Mouse (Mus musculus) C2C12 (cell line): ENCODE data around the gene Herc1. TPM values are rescaled to one million over a fixed set of nuclear protein-coding genes. Genes with fewer than 3 reads are reported as not detected.
A peak's percentile ranks its signal among the peaks of the same experiment; 100 is the strongest.

Source experiments
- H3K27me3 ChIP-seq: one replicate; pipeline ENCODE4 v1.6.1; 2011; ENCODE audit not compliant: control insufficient read depth, insufficient read depth, insufficient read length
- H3K36me3 ChIP-seq: one replicate; pipeline ENCODE4 v1.6.1; 2011; ENCODE audit not compliant: control insufficient read depth, insufficient read depth
- H3K4me3 ChIP-seq: one replicate; pipeline ENCODE4 v1.5.1; 2011; ENCODE audit warnings: mild to moderate bottlenecking, control low read depth; ENCODE audit not compliant: poor library complexity, insufficient read depth, severe bottlenecking
- H3K79me2 ChIP-seq: one replicate; pipeline ENCODE4 v1.6.1; 2011; ENCODE audit not compliant: control insufficient read depth, insufficient read depth
- H3K79me3 ChIP-seq: one replicate; pipeline ENCODE4 v1.6.1; 2011; ENCODE audit warnings: low read depth, control low read depth
- H3ac ChIP-seq: one replicate; pipeline ENCODE3; 2011; ENCODE audit warnings: low read depth; ENCODE audit not compliant: control insufficient read depth, insufficient read length
- CEBPB ChIP-seq: IDR thresholded peaks from one replicate; pipeline ENCODE4 v1.6.1; 2011; ENCODE audit warnings: low read depth, mild to moderate bottlenecking, control low read depth, moderate library complexity
- CTCF ChIP-seq: IDR thresholded peaks from one replicate; pipeline ENCODE4 v1.5.1; 2011; ENCODE audit not compliant: control insufficient read depth, insufficient read depth, insufficient read length
- FOSL1 ChIP-seq: IDR thresholded peaks from one replicate; pipeline ENCODE4 v1.8.0; 2011; ENCODE audit warnings: mild to moderate bottlenecking, low read length; ENCODE audit not compliant: poor library complexity, insufficient read depth, severe bottlenecking
- MAX ChIP-seq: IDR thresholded peaks from one replicate; pipeline ENCODE4 v1.6.1; 2011; ENCODE audit warnings: mild to moderate bottlenecking, control low read depth
- MYOD1 ChIP-seq: IDR thresholded peaks from one replicate; pipeline ENCODE4 v1.6.1; 2011; ENCODE audit warnings: low read depth; ENCODE audit not compliant: control insufficient read depth, insufficient read length
- MYOG ChIP-seq: IDR thresholded peaks from one replicate; pipeline ENCODE4 v1.6.1; 2011; ENCODE audit not compliant: control insufficient read depth, insufficient read length; ENCODE audit errors: extremely low read depth
- USF1 ChIP-seq: IDR thresholded peaks from one replicate; pipeline ENCODE4 v1.6.1; 2011; ENCODE audit warnings: low read depth, mild to moderate bottlenecking, control low read depth, moderate library complexity
- long read RNA-seq, 2 experiments: library from polyadenylated mRNA; unstranded; transcript quantifications; one replicate each; pipeline ENCODE4 v2.0.0; 2019 to 2020
- polyA plus RNA-seq: library from polyadenylated mRNA; unstranded; fragments of >200 nt; fragmentation: generic; extraction: Trizol; gene quantifications from one replicate; pipeline ENCODE4 v1.2.1, GENCODE M21; 2012; ENCODE audit warnings: missing spikeins

The Herc1 gene
- 7.8 TPM for polyA plus RNA-seq
- long read RNA-seq, experiment 1, partial matches to known transcripts: 5 of 5 reads
- long read RNA-seq, experiment 1, other reads (novel, unspliced or antisense): 0 of 5 reads
- long read RNA-seq, experiment 2, partial matches to known transcripts: 44 of 59 reads
- long read RNA-seq, experiment 2, other reads (novel, unspliced or antisense): 15 of 59 reads

DNA sequence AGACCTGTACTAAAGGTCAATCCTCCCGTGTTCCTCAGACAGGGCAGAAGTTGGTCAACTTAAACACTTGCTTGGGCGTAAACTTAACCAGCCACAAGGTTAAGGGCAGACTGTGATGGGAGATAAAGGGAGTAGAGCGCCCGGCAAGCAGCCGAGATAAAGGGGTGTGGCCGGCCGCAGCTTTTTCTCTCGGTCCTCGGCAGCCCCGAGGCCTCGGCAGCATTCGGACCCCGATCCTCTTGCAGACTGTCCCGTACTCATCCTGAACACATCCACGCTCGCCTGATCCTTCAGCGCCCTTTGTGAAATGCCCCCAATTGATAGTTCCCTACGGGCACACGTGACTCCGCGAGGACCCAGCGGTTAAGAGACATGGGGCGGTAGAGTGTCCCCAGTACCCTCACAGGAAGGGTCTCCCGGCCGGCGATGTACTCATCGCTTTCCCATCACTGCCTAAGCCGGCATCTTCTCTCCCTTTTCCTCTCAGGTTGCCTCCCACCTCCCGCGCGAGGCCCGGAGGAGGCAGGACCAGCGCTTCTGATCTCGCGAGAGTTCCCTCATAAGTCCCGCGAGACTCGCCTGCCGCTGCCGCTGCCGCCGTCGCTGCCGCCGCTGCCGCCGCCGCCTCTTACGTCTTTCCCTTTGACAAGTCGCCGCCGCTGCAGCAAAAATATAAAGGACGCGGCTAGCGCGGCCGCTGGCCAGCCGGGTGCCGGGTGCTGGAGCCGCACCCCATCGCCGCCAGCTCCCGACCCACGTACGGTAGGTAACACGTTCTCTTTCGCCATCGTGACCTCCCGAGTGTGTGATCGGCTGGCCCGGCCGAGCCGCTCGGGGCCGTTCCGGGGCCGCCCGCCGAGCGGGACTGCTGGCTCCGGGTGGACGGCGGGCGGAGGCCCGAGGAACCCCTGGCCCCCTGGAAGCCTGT lies at the start of gene Herc1:
TSS of gene Herc1 (plus strand) at position 591 of the 928 bp plus-strand sequence.
- H3K27me3 ChIP-seq: no peaks in the 10 kb centered on the region
- no peaks in the 10 kb centered on the region for H3K36me3 ChIP-seq
- TF ChIP-seq CEBPB (no peak), MYOG (no peak), FOSL1 (no peak), MYOD1 (no peak), CTCF (no peak), USF1 (peak; percentile 61), MAX (no peak)

GRCm38 (mm10) chr9:66304320-66305090 lies 45.7 kb upstream of the Herc1 start:
- Histone ChIP-seq H3K79me3 (no peaks in the 10 kb centered on the region), H3K36me3 (no peaks in the 10 kb centered on the region), H3K27me3 (no peaks in the 10 kb centered on the region), H3K4me3 (no peak overlapping the region), H3ac (no peak overlapping the region), H3K79me2 (no peaks in the 10 kb centered on the region)
- TF ChIP-seq USF1: no peak
- no peak for TF ChIP-seq MYOG
- TF ChIP-seq MAX: no peak
- no peak for TF ChIP-seq MYOD1
- no peak for TF ChIP-seq CTCF
- TF ChIP-seq FOSL1: no peak
- TF ChIP-seq CEBPB: no peak

More for the DNA sequence above, at the start of gene Herc1:
- Histone ChIP-seq H3K79me3 (peaks cover 36% of the 10 kb centered on the region), H3K79me2 (peaks cover 46% of the 10 kb centered on the region), H3ac (peak within 1 kb of the TSS; percentile 90), H3K4me3 (peak within 1 kb of the TSS; percentile 87)

DNA sequence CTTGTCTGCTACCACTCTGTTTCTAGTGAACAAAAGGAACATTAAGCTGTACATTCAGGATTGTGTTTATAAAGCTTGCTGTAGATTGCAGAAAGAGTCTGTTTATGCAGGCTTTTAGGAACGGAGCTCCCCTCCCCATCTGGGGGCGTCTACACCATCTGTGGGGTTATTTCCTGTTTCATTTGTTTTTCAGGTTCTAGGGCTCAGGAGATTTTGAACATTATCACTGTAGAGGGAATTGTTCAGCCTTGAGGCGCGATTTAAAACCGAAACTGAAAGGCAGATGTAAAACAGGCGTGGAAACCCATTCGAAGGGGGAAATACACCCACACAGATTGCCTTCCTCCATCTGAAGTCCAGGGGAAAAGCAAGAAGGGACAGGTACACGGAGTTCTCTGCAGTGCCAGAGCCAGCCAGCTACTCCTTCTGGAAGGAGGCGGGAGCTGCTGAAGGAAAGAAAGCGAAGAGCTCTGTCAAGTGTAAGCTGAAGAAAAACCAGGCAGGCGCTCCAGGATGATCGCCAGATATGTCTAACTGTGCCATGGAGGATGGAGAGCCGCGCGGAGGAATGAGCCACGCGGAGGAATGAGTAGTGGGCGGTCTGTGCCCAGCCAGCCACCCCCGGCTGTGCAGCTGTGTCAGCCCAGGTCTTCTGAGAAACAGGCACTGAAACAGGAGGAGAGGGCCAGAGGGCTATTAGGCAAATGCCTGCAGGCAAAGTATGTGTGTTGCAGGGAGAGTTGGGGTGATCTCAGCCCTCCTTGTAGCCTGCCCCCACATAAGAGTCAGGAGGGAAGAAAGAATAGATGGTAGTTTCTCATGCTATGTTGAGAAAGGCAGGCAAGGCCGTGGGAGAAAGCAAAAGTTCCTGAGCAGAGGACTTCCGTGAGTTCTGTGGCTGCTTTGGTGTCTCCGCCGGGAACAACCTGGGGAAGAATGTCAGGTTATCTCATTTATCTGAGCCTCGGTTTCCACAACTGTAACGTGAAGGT lies 44.8 kb upstream of the Herc1 start:
- TF ChIP-seq MYOG (no peak), CEBPB (no peak), MYOD1 (no peak), FOSL1 (no peak), MAX (no peak), USF1 (no peak), CTCF (no peak)
- Histone ChIP-seq H3K79me2 (no peaks in the 10 kb centered on the region), H3K36me3 (no peaks in the 10 kb centered on the region), H3K4me3 (peak overlapping the region; percentile 25), H3K79me3 (no peaks in the 10 kb centered on the region), H3ac (peak overlapping the region; percentile 28), H3K27me3 (no peaks in the 10 kb centered on the region)

DNA sequence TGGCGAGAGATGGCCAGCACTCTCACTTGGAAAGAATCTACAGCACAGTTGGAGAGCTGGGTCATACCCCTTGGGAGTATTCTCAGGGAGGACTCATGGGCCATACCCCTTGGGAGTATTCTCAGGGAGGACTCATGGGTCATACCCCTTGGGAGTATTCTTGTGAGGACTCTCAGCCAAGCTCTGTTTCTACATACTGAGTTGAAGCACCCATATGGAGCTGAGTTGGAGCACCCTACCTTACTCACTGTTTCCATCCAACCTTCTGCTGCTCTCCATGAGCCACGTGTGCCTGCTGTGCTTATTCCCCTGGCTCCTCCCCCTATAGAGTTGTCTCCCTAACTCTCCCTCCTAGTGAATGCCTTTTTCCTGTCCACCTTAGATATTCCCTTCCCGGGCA lies 43.8 kb upstream of the Herc1 start:
- Histone ChIP-seq H3ac (no peak overlapping the region), H3K4me3 (no peak overlapping the region), H3K36me3 (no peaks in the 10 kb centered on the region), H3K79me2 (no peaks in the 10 kb centered on the region), H3K27me3 (no peaks in the 10 kb centered on the region), H3K79me3 (no peaks in the 10 kb centered on the region)
- TF ChIP-seq CTCF (no peak), USF1 (no peak), MYOD1 (no peak), CEBPB (no peak), MYOG (no peak), FOSL1 (no peak), MAX (no peak)
